Mouse (Mus musculus): ENCODE results near the gene Phldb1.

Phldb1 gene

DNA sequence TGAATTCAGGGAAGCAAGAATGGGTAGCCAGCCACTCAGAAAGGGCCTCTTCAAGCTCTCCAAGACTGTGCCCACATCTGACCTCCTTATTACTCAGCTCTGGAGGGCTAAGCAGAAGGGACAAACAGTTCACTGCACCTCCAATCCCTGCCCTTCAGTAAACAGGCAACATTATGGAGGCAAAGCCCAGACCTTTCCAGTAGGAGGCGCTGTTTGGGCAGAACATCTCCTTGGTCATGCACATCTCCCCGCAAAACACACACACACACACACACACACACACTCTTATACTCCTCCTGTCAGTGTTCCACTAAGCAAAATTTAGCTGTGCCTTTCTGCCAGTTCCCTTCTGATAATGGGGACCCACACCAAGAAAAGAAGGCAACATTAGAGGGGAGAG, 25.4 kb downstream of the Phldb1 start:
- intact Hi-C loops (cut with DNase I) = no loop called here

DNA sequence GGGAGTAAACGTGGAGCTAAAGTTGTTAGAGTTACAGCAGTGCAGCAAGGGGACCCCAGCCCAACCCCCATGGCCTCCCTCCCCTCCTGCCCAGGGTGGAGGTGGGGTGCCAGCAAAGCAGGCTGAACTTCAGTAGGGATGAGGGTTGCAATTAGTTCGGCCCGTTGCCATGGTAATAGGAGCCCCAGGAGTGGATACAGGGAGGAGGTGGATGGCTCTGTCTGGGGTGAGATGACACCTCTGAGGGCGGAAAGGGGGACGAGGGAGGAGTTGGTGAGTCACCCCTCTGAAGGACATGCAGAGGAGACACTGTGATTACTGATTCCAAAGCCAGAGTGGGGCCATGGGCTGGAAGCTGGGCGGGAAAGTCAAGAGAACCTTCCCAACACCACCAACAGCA, 26.1 kb downstream of the Phldb1 start:
- intact Hi-C loops (cut with DNase I) = no loop called here

DNA sequence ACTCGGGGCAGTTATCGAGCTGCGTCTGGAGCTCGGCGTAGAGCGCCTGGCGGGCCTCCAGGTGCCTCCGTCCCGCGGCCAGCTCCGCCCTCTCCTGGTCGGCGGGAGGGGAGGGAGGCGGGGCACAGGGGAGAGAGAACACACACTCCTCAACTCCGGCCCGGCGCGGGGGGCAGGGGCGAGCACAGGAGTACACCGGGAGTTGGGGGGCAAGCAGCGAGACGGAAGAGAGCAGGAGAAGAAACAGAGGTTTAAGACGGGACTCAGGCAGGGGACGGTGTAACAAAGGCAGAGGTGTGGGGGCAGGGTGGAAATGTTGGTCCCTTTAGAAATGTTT, 26.6 kb downstream of the Phldb1 start:
- intact Hi-C loops (cut with DNase I) = no loop called here

DNA sequence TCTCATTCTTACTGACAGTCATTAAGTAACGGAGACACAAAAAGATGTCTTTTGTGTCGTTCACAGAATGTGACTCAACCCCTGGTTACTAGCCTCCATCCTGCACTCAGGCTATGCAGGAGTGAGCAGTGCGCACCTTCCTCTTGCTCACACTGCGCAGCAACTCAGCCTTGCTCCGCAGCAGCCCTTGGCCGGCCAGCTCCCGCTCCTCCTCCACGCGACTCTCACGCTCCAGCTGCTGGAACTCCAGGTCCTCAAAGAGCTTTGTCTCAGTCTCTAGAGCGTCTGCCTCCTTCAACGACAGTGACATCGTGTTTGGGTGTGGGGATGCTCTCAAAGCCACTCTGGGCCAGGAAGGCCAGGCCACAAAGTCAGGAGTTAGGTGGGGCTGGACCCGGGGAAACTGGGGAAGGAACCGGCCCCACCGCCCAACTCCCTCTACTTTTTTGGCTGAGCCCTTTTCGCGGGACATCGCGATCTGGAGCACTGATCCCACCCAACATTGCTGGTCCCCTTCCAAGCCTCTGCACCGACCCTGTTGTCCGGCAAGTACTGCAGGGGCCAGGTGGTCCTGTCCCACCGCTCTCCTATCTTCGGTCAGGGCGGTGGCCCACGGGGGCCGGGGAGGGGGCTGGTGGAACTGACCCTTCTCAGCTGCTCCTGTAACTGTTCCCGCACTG, 27.1 kb downstream of the Phldb1 start:
- intact Hi-C loops (cut with DNase I) = no loop called here

DNA sequence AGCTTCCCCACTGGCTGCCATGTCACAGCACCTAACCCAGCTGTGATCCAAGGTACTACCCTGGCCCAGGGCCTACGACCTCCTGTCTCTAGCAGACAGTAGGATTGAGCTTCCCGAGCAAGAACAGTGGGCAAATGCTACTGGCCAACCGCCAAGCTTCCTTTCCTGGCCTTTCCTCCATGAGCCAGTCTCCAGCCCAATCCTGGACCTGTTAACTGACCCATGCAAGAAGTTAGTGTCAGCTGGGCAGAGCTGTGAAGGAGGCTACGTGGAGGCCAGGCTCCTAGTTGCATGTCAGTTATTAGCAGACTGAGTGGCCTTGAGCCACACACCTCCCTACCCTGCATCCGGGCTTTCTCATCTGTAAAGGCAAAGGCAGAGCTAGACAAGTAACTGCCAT, 35.3 kb downstream of the Phldb1 start:
- intact Hi-C loops (cut with DNase I) = no loop called here

DNA sequence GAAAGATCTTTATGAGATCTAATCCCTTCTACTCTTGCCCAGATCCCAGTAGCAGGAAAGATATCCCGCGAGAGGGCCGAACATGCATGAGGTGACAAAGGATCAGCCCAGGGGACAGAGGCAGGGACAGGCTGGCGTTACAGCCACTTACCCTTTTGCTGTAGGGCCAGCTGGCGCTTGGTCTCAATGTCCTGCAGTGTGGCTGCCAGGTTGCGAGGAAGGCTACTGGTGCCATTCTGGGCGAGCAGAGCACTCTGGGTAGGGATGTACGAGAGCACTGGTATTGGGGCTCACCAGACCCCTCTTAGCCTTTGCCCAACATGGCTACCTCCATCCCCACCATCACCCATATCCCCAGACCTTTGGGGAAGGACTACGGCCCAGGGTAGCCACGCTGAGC, 35.8 kb downstream of the Phldb1 start:
- intact Hi-C loops (cut with DNase I) = no loop called here

DNA sequence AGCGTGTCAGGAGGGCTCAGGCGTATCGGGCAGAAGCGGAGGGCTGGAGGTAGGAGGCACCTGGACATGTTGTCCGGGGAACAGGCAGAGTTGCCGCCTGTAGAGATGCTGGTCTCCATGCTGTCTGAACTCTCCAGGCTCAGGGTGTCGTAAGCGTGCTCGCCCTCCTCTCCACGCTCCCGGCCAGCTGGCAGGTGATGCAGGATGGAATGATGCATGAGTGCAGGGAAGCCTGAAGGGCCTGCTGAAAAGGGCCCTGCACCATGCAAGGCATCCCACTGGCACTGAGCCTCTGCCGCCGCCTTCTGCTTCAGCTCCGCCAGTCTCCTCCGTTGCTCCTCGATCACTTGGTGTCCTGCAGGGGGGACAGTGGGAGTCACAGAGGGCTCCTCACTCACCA, 37.1 kb downstream of the Phldb1 start:
- intact Hi-C loops (cut with DNase I) = no loop called here

DNA sequence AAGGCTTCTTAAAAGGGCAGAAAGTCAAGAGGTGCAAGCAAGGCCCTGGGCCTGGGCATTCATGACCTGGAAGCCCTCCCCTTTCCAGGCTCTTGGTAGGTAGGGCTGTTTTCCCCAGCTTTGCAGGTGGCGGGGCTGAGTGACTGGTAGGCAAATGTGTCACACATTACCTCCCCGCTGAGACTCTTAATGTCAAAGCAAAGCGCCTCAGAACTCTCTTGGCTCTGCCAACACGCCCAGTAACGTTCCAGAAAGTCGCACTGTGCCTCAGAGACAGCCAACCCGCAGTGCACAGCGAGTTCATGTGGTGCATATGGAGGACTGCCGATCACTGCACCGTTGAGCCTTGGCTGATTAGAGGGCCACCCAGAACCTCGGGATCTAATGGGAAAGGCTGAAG, 41.9 kb downstream of the Phldb1 start:
- intact Hi-C loops (cut with DNase I) = no loop called here

DNA sequence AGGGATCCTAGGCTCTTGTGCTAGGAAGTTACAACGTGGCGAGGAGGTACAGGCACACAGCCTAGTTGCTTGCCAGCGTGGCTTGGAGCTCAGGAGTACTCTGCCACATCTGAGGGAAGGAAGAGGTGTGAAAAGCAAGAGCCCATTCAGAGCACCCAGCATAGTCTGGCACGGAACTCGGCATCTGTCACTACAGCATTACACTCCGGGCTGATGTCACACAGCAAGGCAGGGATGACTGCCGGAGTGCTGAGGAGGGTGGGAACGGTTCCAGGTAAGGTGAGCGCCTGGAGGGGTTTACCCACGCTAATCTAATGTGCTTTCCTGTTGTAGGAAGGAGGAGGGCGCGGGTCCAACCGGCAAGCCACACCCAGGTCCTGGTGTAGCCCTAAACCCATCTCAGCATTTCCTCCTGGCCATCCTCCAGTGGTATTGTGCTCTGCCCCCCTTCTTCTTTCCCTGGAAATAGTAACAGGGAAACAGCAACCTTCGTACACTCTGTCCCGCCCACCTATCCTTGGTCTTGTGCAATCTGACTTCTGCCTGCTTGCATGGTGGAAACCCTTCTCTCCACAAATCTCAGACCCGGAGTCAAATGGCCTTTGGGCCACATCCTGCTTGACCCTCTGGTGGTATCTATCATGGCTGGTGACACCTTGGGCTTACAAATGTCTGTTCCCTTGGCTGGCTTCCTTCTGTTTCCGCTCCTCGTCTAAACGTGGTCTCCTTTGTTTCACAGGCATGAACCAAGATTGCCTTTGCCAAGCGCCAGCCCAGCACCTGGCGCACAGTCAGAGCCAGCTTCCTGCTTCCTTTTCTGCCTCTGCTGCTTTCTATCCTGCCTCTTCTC, 43.1 kb downstream of the Phldb1 start:
- intact Hi-C loops (cut with DNase I) = no loop called here

DNA sequence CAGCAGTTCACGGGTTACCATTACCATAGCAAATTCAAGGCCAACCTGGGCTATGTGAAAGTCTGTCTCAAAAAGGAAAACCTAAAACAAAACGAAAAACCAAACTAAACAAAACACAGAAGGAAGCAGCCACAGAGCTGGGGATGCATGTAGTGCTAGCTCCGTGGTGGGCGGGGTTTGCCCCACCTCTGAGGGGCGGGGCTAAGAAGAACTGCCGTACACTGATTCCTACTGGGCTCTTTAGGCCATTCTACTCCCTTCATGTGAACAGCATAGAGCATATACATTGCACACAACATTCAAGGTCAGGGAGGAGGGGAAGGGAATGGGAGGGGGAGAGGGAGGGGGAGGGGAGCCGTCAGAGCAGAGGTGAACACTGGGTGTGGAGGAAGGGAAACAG, 44.4 kb downstream of the Phldb1 start:
- intact Hi-C loops (cut with DNase I) = no loop called here

DNA sequence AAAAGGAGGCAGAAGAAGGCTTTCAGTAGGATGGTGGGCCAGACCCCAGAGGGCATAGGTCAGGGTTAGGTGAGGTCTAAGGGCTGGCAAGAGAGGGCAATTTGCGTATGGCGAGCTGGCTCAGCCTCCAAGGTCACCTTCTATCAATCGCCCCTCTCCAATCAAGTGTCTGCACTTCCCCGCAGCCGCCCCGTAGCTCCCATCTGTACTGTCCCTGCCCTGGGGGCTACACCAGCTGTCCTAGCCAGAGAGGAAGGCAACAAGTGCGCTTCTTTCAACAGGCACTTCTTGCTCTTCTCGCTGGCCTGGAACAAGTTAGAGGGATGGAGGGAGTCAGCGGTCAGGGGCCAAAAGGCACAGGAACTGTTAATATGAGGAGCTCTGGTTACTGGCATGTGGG, 47.0 kb downstream of the Phldb1 start:
- intact Hi-C loops (cut with DNase I) = no loop called here

DNA sequence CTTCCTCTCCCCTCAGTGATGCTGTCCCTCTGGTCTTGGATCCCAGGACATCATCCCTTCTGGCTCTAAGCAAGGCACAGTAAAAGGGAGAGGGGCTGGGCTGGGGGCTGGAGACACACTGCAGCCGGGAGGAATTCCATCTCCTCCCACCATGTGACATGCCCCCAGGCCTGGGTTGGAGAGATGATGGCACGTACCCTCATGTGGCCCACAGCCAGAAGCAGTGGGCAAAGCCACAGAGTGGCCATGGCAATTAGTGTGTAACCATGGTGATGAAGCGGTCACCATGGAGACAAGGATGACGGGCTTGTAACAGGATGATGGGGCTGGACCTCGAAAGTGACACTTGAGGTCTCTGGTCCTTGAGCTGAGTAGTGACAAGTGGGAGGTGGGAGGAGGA, 48.4 kb downstream of the Phldb1 start:
- intact Hi-C loops (cut with DNase I) = no loop called here

DNA sequence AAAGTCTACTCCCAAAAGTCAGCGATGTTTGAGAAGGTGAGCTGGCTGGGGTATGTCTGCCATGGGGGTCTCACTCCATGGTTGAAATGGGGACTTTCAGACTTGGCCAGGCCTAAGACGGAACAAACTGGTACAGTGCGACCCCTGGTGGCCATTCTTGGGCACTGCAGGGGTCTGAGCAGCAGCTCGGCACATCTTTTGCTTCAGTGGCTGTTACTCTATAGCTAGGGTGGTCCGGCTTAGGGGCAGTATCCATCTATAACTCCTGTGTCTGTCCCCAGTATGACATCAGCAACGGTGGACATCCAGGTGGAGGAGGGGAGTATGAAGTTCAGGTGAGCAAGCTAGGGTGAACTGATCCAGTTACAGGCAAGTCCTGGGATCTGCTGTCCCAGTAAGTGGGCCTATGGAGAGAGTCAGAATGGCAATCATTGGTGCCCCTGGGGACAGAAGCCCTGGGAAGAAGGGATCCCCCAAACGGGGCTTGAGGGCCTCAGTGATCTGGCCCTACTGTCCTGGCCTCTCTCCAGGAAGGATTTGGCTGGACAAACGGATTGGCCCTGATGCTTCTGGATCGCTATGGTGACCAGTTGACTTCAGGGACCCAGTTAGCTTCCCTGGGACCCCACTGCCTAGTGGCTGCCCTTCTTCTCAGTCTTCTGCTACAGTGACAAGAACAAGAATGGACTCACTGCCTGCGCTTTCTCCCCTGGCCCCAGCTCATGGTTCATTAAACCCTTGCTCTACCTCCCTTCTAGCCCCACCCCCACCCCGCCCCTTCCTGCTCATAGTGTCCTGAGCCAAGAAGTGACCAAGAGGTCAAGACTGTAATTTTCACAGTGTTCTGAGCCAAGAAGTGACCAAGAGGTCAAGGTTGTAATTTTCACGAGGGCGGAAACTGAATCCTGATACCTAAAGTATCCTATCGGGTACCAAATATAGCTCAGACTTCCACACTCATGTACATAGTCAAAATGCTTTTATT, 49.4 kb downstream of the Phldb1 start:
- intact Hi-C loops (cut with DNase I) = loop anchor here (2.0 kb wide), 1 partner anchor 31 kb away; no protein-coding TSS in a partner anchor

DNA sequence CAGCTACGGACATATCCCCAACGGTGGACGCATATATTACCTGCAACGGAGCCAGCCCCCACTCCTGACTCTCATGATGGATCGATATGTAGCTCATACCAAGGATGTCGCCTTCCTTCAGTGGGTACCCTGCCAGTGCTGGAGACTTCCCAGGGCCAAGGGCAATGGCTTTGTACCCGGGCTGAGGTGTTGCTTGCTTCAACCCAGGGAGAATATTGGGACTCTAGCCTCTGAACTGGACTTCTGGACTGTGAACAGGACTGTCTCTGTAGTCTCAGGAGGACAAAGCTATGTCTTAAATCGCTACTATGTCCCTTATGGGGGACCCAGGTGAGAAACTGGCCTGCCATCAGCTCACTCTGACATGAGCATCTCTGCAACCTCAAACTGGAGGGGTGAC, 52.0 kb downstream of the Phldb1 start:
- intact Hi-C loops (cut with DNase I) = no loop called here

DNA sequence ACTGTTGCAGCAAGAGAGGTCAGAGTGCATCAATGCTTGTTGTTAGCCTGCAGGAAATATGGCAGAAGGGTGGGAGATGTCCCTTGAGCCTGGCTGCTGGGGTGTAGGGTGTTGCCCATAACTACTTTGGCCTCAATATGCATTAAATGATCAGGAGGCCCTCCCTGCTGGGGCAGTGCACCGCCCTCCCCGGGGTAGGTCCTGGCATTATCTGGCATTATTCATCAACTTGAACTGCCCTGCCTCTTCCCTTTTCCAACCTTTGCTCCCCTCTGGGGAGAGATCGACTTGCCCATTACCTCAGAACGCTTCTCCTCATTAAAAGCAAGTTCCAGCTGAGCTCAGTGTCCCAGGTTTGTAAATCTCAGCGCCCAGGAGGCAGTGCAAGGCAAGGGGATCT, 55.4 kb downstream of the Phldb1 start:
- intact Hi-C loops (cut with DNase I) = no loop called here

DNA sequence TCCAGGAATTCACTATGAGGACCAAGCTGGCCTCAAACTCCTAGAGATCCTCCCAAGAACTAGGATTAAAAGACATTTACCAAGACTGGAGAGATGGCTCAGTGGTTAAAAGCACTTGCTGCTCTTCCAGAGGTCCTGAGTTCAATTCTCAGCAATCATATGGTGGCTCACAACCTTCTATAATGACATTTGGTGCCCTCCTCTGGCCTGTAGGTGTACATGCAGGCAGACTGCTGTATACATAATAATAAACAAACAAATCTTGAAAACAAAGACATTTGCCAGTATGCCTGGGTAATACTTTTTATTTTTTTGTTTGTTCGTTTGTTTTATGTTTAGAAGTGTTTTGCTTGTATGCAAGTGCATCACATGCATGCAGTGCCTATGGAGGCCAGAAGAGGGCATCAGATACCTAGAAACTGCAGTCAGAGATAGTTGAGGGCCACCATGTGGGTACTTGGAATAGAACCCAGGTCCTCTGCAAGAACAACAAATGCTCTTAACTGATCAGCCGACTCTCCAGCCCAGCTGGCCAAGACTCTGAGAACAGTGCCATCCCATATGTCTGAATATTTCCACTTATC, 56.6 kb downstream of the Phldb1 start:
- intact Hi-C loops (cut with DNase I) = no loop called here

DNA sequence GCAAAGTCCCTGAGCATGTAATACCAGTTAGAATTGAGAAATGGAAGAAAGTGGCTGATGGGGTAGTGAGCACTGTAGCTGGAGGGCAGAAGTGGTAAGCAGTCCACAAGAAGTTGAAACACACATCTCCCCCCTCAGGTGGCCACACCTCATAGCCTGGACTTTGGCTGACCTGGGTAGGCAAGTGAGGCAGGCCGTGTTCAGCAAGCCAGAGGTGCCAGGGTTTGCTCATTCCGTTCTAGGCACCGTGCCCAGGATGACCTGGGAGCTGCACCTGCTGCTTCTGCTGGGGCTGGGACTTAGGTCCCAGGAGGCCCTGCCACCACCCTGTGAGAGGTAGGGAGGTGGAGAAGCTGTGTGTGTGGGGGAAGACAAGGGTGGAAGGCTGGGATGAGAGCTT, 62.0 kb downstream of the Phldb1 start, which contains the start of gene Treh:
Gene Treh (plus strand): TSS at position 229 of the 400 bp plus-strand sequence.
- intact Hi-C loops (cut with DNase I) = no loop called here

DNA sequence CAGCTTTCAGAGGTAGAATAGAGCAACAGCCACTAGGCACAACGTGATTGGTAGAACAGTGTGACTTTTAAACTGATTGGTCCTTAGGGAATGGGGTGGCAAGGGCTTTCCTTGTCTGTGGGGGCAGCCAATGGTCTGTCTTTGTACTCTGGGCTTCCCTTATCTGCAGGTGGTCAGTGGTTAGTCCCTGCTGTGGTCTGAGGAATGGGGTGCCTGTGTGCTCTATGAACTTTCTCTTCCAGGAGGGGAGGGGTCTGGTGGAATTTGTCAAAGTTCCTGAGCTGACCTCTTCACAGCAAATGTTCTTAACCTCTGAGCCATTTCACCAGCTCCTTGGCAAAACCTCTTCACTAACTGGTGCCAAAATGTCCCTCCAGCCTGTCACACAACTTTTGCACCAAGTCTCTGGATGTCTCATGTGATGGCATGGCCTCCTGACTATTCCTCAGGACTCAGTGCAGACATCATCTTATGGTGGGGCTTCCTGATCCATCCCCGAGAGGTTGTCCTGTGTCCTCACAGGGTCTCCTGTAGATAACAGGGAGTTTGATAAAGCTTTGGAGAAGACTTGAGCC, 62.6 kb downstream of the Phldb1 start:
- intact Hi-C loops (cut with DNase I) = no loop called here

DNA sequence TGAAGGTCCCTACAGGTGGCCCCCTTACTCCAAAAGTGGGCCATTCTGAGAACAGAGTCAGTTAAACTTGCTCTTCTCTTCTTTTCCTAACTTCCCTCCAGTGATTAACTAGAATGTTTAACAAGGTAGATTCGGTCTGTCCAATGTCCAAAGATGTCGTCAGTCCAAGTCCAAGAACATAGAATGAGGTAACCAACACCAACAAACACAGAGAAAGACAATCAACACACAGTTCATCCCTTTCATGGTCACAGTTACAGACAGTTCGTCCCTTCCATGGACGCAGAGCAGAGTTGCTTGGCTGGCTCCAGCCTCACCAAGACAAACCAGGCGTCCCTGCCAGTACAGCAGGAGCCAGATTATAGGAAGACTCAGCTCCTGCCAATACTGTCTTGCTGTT, 63.6 kb downstream of the Phldb1 start:
- intact Hi-C loops (cut with DNase I) = no loop called here

DNA sequence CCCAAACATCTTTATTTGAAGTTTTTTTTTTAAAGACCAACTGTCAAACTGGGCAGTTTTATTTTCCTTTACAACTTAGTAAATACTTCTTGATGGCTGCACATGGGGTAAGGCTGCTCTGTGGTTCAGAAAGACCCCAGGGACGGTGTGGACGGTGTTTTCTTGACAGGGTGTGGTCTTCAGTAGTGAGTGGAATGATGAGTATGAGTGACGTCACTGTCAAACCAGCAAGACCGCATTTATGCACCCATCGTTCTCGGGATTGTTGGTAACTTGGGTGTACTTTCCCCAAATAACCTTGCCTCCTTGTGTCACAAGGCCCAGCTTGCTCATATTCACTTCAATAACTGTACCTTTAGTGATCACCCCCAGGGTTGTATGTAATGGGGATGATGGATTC, 71.3 kb downstream of the Phldb1 start:
- intact Hi-C loops (cut with DNase I) = no loop called here
